Mouse (Mus musculus): ENCODE measurements around the gene As3mt. TPM values are rescaled to one million over a fixed set of nuclear protein-coding genes. Genes with fewer than 3 reads are reported as not detected.

The As3mt gene
- 0.59 and 0.98 TPM in 2 replicates for polyA plus RNA-seq (2012; ENCODE audit: low replicate concordance)

GRCm38 (mm10) chr19:46707296-46708151, at the start of gene As3mt:
Gene As3mt (plus strand): TSS chr19:46707458.

DNA sequence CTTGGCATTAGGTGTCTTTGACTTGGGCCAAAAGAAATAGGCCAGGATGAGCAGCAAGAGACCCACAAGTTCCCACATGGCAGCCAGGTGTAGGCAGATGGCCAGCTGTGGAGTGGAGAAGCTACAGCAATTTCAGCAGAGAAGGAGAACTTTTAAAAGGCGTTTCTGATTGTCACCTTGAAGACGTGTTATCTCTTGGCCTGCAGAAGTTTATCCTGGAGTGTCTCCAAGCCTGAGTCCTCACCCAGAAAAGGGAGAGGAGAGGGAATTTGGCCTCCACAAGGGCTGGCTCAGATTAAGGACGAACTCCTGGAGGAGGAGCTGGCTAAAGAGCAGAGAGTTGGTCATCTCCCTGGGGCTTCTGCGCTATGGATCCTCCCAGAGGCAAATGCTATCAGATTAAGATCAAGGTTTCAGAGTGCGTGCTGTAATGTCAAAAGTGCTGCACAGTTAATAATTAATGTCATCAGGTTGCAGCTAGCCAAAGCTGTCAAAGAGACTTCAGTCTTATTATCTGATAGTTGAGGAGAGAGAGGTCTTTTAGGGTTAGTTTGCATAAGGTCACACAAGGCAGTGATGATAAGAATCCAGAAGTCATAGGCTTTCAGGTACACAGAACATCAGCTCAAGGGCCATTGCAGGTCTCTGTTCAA, 34.4 kb upstream of the As3mt start, which contains the start of gene Cyp17a1:
Gene Cyp17a1, minus strand, starts transcription at position 407 of the 653 bp plus-strand sequence.

DNA sequence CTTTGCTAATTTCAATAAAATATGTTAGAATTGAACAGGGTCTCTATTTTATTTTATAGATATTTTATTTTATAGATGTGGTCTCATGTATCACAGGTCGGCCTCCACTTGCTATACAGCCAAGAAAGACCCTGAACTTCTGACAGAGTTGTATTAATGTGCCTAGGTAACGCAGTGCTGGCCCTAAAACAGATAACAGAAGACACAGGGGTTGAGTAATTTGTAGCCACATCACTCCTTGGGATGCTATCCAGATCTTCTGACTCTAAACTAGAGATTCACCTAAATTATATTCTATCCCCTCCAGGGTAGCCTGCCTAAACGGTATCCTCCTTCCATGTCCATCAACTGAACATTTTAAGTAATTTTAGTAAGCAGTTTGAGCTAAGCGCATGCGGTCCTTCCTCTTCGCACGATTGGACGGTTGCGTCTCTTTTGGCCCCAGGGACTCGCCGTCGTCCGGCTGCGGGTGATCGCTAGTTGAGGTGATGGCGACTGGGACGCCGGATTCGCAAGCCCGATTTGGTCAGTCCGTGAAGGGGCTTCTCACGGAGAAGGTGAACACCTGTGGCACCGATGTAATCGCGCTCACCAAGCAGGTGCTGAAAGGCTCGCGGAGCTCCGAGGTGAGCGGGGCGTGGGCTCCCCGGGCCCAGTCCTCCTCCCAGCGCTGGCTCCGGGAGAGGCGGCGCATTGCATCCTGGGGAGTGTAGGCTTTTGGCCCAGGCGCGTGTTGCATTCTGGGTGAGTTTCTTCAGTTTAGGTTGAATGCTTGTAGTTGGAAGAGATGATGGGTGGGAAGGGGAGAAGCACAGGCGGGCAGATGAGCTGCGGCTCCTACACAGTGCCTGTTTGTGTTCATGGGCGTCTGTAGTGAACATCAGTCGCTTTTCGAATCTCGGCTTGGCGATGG, 17.5 kb upstream of the As3mt start, which contains the start of gene Borcs7:
Gene Borcs7, plus strand, starts transcription at position 447 of the 913 bp plus-strand sequence.

GRCm38 (mm10) chr19:46761247-46761946, 54.1 kb downstream of the As3mt start, which contains the start of gene Cnnm2:
Gene Cnnm2 (plus strand): TSS chr19:46761596.

Other genes starting within 250 kb of the As3mt start
- gene Trim8, start 205.8 kb upstream of the As3mt start, polyA plus RNA-seq (2012; ENCODE audit: low replicate concordance): 109 and 117 TPM in 2 replicates
- gene Arl3, start 134.3 kb upstream of the As3mt start, polyA plus RNA-seq (2012; ENCODE audit: low replicate concordance): 5.5 and 13.7 TPM in 2 replicates
- gene Sfxn2, start 134.1 kb upstream of the As3mt start, polyA plus RNA-seq (2012; ENCODE audit: low replicate concordance): 0.54 and 1.9 TPM in 2 replicates
- 42.2 and 42.7 TPM in 2 replicates for gene Wbp1l, start 108.4 kb upstream of the As3mt start, polyA plus RNA-seq (2012; ENCODE audit: low replicate concordance)
- 0.11 TPM in 1 of 2 replicates, not detected in the other for gene Cyp17a1, start 34.3 kb upstream of the As3mt start, polyA plus RNA-seq (2012; ENCODE audit: low replicate concordance)
- 0.28 and 1.0 TPM in 2 replicates for gene Borcs7, start 17.6 kb upstream of the As3mt start, polyA plus RNA-seq (2012; ENCODE audit: low replicate concordance)
- gene Cnnm2, start 54.1 kb downstream of the As3mt start, polyA plus RNA-seq (2012; ENCODE audit: low replicate concordance): 19.9 and 46.4 TPM in 2 replicates

Measured in leukemia stem cell, adult 10-12 weeks (primary cell).